ENCODE assay signal across 1 mouse cellular context in the genomic region with DNA sequence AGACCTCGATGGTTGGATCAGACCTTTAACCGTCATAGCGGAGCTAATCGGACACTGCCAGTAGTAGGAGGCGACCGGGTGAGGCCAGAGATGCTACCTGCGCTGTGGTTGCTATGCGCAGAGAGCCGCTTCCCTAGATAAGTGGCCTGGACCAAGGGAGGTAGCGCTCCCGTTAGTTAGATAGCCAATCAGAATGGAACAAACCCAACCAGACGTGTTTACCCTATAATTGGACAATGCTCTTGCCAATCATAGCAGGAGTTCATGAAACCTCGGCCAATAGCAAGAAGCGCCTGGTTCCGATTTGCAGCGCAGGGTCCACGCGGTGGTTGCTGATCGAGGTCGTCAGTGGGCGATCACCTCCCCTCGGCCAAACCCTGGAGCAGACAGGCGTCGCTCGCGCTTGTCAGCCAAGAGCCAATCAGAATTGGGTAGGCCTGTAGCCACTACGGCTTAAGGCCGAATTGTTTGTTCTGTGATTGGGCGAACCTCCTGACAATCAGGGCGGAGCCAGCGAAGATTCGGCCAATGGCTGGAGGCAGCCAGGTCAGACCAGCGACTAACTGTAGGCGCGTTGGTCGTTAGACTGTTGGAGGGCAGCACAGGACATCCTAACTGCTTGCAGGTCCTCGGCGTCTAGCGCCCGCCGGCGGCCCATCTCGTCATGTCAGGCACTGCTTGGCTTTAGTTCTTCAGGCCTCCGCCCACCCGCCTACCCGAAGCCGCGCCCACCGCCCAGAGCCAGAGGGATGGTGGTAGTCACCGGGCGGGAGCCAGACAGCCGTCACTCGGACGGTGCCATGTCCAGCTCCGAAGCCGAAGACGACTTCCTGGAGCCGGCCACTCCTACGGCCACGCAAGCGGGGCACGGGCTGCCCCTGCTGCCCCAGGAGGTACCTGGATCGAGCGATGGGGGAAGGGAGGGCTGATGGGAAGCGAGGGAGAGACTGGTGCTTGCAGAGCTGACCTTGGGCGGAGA.
A peak's percentile ranks its signal among the peaks of the same experiment; 100 is the strongest.
TF ChIP-seq lines count a peak whose summit lies in the region.

TSS of gene Kctd7 (plus strand) at position 528 of the 979 bp plus-strand sequence.

TF ChIP-seq in myocyte, 11 proteins besides CTCF, POLR2A, EP300 and RAD21 (continued from another document):
- TF ChIP-seq CEBPB (IDR thresholded peaks at IDR 0.05; ENCODE audit: insufficient read depth, poor library complexity, severe bottlenecking), result no peak
- no peak for TF ChIP-seq TCF12 (IDR thresholded peaks at IDR 0.05; ENCODE audit: insufficient read depth, poor library complexity, severe bottlenecking)
- no peak for TF ChIP-seq MAX (IDR thresholded peaks at IDR 0.05; ENCODE audit: low read depth)
- TF ChIP-seq SRF (IDR thresholded peaks at IDR 0.05; ENCODE audit: control insufficient read depth, insufficient read length, low read depth), result peak; percentile 8
- no peak for TF ChIP-seq USF1 (IDR thresholded peaks at IDR 0.05; ENCODE audit: low read depth)
